Mouse (Mus musculus): Measurements from ENCODE around the gene Dck.
"Not testable (repeated sequence)": the region's sequence is repeated elsewhere in the genome, so short reads cannot be mapped to it uniquely, and the experiment has no call there.

The Dck gene

DNA sequence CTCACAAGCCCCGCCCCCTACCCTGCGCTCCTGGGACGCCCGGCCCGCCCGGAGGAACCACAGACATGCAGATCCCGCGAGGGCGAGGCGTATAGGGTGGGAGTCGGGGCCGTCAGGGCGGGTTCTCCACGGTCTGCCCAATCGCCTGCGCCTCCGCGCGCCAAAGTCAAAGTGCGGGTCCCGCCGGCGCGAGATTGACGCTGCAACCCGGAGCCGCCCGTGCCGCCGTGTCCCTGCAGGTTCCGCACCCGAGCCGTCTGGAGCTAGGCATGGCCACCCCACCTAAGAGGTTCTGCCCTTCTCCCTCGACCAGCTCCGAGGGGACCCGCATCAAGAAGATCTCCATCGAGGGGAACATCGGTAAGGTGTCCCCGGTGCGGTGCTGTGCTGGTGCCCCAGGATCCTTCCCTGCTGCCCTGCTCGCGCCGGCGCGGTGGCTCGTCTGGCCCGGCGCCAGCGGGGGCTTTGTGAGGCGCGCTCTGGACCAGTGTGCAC is at the start of gene Dck:
TSS of gene Dck (plus strand) at position 10 of the 495 bp plus-strand sequence.
- DNase-seq (ENCODE audit: low read depth, low spot score), result peak; percentile 97

DNA sequence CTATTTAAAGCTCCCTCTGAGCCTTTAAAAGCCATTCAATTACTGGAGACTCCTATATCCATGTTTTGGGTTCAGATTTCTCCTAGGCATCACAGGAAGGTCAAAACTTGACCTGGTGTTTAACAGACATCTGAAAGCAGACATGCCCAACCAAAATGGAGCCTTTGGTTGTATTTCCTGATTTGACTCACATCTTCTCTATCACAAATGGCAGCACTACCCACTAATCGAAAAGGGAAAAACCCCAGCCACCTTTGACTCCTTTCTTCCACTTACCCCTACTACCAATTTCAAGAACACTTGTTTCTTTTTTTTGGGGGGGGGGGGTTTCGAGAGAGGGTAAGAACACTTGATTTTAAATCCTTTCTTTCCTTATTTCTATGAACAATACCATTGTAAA is 47.8 kb upstream of the Dck start:
- no peak for DNase-seq (ENCODE audit: low read depth, low spot score)

DNA sequence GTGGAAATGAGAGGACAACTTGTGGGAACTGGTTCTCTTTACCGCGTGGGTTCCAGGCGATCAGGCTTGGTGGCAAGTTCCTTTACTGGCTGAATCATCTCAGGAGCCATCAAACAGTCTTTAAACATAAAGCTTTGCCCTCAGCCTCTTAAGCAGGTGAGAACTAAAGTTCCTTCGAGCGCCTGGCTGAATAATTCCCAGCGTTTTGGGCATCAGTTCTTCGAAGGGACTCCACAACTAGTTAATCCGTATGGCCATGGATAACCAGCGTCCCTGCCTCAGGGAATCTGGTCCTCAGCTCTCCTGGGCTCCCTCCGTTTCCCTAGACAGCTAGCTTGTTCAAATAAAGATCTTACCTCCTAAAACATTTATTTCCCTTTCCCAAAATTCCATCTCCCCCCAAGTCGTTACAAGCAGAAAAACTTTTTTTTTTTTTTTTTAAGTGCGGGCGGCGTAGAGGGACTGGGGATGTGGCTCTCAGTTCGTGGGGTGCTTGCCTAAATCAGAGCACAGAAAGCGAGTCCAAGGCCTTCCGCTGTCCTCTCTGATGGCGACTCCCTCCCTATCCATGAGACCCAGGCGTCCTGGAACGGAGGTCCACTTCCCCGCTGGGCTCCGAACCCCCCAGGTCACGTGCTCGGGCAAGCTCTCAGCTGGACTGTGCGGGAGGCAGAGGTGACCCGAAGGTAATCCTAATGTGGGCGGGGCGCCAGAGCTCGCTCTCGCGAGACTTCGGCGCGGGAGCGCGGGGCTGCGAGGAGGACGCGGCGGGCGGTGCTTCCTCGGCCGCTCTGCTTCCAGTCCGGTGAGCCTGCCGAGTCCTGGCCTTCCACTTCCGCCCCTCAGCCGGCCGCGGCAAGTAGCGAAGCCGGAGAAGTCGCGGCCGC is 44.4 kb upstream of the Dck start, which contains the start of gene Mob1b:
TSS of gene Mob1b (plus strand) at position 740 of the 887 bp plus-strand sequence.
- DNase-seq (ENCODE audit: low read depth, low spot score), result peak; percentile 98

DNA sequence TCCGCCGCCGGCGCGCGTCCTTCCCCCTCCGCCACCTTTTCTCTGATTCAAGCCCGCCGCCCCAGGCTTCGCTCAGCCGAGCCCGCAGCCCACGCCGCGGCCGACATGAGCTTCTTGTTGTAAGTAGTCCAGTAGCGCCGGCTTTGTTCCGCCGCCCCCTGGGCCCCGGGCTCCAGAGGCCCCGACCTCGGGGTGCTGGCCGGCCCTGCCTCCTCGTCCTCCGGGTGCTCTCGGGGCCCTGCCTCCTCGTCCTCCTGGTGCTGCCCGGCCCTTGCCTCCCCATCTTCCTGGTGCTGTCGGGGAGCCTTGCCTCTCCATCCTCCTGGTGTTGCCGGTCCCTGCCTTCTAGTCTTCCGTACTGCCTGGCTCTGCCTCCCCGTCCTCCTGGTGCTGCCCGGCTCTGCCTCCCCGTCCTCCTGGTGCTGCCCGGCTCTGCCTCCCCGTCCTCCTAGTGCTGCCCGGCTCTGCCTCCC is 43.8 kb upstream of the Dck start:
- peak; percentile 11 for DNase-seq (ENCODE audit: low read depth, low spot score)

DNA sequence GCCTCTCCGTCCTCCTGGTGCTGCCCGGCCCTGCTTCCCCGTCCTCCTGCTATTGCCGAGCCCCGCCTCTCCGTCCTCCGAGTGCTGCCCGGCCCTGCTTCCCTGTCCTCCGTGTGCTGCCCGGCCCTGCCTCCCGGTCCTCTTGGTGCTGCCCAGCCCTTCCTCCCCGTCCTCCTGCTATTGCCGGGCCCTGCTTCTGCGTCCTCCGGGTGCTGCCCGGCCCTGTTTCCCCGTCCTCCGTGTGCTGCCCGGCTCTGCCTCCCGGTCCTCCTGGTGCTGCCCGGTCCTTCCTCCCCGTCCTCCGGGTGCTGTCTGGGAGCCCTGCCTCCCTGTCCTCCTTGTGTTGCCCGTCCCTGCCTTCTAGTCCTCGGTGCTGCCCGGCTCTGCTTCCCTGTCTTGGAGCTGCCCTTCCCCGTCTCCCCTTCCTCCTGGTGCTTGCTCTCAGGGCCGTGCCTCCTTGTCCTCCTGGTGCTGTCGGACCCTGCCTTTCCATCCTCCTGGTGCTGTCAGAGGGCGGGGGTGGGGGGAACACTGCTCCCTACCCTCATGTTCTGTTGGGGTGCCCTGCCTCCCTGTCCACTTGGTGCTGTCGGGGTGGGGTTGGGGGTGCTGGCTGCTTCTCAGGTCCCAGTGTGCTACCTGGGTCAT is 43.1 kb upstream of the Dck start:
- DNase-seq (ENCODE audit: low read depth, low spot score), result no peak

DNA sequence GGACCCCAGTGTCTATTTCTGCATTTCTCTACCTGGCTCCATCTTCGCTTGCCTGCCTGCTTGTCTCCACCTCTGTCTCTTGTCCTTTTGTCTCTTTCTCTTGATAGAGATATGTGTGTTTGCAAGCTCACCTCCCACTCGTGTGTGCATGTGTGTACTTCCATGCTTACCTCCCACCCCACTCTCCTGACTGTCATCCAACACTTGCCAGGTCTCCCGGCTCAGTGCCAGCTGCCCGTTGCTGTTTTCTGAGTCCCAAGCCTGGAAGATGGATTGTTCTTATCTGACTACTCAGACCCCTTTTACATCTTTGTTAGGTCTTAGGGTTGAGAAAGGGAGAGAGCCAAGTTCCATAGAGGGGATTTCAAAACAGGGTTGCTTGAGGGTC is 42.6 kb upstream of the Dck start:
- DNase-seq (ENCODE audit: low read depth, low spot score), result no peak

DNA sequence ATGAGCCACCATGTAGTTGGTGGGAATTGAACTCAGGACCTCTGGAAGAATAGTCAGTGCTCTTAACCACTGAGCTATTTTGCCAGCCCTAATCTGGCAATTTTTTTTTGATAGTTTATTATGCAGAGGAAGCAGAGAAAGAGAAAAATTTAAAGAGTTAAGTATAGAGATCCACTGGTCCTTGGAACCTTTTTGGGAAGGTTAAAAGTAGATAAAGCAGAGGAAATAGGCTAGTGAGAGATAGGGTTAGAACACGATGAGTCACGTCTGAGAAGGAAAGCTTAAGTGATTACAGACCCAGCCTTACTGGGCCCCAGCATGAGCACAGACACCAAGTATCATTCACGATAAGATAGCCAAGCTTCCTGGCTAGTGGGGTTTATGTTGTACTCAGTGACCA is 40.8 kb upstream of the Dck start:
- DNase-seq (ENCODE audit: low read depth, low spot score), result no peak

DNA sequence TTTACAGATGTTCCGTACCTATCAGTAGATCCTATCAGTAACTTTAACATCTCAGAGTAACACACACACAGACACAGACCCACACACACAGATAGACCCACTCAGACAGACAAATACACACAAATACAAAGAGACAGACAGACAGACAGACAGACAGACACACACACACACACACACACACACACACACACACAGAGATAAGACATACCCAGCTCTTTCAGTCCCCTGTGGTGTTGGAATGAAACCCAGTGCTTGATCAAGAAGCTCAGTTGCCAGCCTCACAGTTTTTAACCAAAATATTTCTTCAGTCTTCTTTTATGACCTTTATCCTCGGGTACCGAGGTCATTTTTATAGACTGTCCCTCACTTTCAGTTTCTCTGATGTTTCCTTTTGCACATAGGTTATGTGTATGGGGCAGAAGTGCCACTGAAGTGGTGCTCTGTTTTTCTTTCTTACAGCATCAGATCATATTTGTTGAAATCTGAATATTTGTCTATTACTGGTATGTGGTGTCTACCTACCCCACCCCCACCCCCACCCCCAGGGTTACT is 37.1 kb upstream of the Dck start:
- no peak for DNase-seq (ENCODE audit: low read depth, low spot score)

DNA sequence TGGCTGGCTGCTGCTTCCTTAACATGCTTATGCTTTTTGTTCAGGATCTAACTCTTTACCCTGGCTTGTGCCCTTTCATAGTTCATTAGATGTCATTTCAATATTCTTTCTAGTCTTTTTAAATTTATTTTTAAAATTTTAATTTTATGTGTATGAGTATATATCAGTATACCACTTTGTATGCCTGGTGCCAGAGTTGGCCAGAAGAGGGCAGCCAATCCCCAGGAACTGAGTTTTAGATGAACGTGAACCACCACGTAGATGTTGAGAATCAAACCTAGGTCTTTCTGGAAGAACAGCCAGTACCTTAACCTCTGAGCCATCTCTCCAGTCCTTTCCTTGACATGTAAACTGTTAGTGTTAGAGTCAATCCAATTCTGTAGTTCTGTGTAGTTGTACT is 30.0 kb upstream of the Dck start:
- no peak for DNase-seq (ENCODE audit: low read depth, low spot score)

DNA sequence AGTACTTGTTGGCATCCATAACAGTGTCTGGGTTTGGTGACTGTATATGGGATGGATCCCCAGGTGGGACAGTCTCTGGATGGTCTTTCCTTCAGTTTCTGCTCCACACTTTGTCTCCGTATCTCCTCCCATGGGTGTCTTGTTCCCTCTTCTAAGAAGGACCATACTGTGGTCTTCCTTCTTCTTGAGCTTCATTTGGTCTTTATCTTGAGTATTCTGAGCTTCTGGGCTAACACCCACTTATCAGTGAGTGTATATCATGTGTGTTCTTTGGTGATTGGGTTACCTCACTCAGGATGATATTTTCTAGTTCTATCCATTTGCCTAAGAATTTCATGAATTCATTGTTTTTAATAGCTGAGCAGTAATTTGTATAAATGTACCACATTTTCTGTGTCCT is 23.7 kb upstream of the Dck start:
- DNase-seq (ENCODE audit: low read depth, low spot score), result not testable (repeated sequence)

DNA sequence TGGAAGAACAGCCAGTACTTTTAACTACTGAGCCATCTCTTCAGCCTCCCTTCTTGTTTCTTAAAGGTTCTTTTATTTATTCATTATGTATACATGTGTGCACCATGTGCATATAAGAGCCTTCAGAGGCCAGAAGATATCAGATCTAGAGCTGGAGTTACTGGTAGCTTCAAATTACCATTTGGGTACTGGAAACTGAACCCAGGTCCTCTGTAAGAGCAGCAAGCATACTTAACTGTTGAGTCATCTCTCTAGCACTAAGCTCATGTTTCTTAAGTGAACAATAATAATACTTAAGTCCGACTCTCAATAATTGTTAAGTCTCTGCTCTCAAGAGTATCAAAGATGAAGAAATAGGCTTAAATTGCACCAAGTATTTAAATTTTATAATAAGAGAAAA is 17.0 kb upstream of the Dck start:
- no peak for DNase-seq (ENCODE audit: low read depth, low spot score)

DNA sequence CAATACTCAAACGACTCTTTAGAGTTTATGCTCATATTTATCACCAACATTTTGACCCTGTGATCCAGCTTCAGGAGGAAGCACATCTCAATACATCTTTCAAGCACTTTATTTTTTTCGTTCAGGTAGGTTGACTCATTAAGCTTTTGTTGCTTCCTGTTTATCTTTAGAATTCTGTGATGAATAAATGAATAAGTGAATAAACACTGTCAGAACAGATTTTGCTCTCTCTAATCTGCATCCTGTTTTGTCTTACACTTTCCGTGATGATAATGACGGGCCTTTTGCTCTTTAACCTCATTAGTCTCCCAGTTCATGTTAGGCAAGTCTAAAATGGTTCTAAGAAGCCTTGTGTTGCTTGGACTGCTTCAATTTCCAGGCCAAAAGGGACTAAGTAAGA is 11.6 kb upstream of the Dck start:
- DNase-seq (ENCODE audit: low read depth, low spot score), result no peak

DNA sequence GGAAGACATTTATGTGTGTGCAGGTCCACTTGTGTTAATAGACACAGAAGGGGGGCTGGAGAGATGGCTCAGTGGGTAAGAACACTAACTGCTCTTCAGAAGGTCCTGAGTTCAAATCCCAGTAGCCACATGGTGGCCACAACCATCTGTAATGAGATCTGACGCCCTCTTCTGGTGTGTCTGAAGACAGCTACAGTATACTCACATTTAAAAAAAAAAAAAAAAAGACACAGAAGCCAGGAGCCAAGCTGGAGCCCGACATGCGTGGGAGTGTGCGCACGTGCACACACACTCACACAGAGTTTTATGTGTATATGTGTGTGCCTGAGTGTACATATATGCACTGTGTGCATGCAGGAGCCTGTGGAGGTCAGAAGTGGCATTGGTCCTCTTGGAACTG is 2.2 kb upstream of the Dck start:
- DNase-seq (ENCODE audit: low read depth, low spot score), result no peak

DNA sequence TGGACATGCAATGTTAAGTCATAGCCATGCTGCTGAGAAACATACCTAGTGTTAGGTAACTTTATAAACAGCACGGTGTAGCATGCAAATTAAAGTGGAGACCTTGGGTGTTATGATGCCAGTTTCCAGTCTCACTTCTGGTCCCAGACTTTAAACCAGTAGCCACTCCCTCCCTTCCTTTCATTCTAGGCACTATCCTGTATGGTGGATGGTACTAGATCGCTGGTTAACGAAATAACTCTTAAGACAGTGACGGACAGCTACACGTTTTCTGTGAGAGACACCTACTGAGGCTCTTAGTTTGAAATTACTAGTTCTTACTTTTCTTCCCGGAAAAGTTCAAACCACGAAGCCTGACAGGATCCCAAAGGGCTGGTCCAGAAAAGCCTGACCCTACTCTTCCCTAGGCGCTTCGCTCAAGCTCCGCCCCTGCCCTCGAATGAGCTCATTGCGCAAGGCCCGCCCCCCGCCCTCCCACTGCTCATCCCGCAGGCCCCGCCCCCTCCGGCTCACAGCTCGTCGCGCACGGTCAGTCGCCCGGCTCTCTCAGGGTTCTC is 288 bp upstream of the Dck start:
- no peak for DNase-seq (ENCODE audit: low read depth, low spot score)

DNA sequence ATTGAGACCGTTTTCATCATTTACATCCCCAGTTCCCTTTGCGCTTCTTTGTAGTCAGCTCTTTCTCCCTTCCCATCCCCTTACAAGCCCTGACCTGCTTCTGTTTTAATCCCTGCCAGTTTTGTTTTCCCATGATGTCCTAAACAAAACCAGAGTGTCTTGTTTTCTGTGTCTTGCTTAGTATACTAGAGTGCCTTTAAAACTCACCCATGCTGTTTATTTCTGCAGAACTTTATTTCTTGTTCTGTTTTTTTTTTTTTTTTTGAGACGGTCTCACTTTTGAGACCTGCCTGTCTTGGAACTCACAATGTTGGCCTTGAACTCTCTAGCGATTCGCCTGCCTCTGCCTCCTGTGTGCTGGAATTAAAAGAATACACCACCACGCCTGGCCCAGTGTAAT is 791 bp downstream of the Dck start:
- DNase-seq (ENCODE audit: low read depth, low spot score), result no peak

DNA sequence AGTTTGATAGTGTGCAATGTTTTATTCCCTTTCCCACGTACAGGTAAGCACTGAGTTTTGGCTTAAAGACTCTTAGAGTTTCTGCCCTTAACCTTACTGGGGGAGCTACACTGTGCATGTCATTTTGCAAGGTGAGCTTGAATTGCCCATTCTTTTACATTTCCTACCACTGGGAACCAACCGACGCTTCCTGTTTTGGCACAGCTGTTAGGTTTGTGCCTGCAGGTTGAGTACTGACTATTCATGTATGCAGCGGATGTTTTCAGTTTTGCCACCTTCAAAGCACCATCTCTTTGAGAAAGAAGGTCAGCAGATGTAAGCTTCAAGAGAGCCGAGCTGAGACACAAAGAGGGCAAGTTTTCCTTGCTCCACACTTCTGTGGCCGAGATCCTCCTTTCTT is 1.3 kb downstream of the Dck start:
- DNase-seq (ENCODE audit: low read depth, low spot score), result peak; percentile 4

DNA sequence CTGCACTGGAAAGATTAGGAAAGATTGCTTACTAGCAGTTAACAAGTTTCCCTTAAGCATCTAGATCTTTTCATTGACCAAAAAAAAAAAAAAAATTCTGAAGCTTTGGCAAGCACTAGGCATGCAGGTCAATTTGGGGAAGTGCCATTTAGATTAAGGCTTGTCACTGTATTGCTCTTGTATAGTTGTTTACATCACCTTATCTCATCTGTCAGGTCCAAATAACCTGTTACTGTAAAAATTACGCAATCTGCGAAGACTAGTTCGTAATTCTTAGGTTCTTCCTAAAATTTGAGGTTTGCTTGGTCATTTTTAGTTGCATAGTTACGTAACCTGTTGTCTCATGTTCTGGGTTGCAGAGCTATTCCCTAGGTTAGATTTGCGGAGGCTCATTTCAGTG is 2.1 kb downstream of the Dck start:
- no peak for DNase-seq (ENCODE audit: low read depth, low spot score)

DNA sequence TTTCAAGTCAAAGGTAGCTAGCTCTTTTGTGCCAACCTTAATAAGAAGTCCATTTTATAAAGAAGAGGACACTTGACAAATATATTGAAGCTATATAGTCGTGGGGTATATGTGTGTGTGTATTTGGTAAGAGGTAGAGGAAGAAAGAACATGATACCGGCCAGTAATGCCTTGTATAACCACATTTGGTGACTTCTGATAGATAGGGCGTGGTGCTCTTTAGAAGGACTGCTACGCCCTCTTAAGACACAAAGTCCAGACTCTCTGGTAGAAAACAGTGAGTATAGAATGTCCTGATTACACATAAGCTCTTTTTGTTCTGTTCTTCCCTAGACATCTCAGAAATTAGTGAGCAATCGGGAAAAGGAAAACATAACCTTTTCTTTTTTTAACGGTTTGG is 3.4 kb downstream of the Dck start:
- no peak for DNase-seq (ENCODE audit: low read depth, low spot score)

DNA sequence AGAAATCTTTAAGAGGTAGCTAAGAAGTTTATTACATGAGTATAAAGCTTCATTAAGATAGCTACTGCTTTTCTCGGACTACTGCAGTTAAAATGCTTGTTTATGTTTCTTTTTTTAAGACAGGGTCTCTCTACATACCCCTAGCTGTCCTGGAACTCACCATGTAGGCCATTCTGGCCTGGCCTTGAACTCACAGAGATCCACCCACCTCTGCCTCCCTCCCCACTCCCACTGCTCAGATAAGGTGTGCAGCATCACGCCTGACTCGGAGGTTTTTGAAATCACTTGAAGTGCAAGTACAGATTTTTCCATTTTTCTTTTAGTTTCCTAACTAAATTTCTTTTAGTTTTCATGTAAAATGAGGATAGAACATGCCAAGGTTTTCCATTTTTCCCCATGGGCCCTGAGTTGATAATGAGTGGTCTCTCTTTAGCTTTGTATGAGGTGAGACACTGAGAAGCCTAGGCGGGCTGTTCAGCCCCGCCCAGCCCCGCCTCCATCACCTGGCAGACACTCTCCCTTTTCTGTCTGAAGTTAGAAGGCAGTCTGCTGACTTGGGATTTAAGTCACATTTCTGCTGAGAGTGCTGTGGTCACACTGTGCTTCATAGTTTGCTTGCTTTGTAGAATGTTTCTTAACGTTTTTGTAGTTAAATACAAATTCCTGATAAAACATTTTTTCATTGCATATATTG is 17.4 kb downstream of the Dck start:
- no peak for DNase-seq (ENCODE audit: low read depth, low spot score)

DNA sequence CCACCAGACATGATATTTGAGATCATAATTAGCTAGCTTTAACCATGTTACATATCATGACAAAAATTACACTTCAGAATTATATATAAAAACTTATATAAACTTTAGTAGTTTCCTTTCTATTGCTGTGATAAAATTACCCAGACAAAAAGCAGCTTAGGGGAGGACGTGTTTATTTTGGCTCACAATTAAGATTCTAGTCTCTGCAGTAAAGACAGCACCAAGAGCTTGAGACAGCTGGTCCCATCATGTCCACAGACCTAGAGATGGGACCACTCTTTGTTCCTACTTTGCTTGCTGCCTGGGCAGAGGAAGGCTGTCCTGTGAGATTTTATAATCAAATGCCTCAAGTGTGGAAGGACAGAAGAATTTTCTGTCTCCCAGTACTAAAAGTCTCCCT is 20.3 kb downstream of the Dck start:
- no peak for DNase-seq (ENCODE audit: low read depth, low spot score)

DNA sequence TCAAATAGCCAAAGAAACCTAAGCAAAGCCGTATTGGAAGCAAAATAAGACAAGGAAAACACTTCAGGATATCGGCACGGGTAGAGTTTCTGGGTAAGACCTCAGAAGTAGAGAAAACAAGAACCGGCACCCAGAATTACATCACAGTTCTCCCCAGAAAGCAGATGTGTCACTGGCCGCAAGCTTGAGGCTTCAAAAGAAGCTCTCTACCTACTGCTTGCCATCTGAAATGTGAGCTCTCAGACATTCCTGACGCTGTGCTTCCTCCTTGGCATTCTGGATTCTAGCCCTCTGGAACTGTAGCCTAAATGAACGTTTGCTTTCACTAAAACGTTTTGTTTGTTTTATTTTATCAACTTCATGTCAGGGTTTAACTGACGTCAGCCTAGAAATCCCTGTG is 25.9 kb downstream of the Dck start:
- DNase-seq (ENCODE audit: low read depth, low spot score), result no peak
